Mouse (Mus musculus) sigmoid colon, adult 10 weeks (tissue): ENCODE results near the gene Aatk. TPM values are rescaled to one million over a fixed set of nuclear protein-coding genes. Genes with fewer than 3 reads are reported as not detected.

Experiments used
- polyA plus RNA-seq: library from polyadenylated mRNA; stranded (reverse); fragments of 350-450 nt; fragmentation: Illumina TruSeq; extraction: RNeasy Lipid Tissue Mini Kit (QIAGEN cat#74804); gene quantifications from one replicate; pipeline ENCODE4 v1.2.3, GENCODE M21; 2014; ENCODE audit warnings: low read depth, low replicate concordance

Aatk gene
- polyA plus RNA-seq: 0.25 TPM

DNA sequence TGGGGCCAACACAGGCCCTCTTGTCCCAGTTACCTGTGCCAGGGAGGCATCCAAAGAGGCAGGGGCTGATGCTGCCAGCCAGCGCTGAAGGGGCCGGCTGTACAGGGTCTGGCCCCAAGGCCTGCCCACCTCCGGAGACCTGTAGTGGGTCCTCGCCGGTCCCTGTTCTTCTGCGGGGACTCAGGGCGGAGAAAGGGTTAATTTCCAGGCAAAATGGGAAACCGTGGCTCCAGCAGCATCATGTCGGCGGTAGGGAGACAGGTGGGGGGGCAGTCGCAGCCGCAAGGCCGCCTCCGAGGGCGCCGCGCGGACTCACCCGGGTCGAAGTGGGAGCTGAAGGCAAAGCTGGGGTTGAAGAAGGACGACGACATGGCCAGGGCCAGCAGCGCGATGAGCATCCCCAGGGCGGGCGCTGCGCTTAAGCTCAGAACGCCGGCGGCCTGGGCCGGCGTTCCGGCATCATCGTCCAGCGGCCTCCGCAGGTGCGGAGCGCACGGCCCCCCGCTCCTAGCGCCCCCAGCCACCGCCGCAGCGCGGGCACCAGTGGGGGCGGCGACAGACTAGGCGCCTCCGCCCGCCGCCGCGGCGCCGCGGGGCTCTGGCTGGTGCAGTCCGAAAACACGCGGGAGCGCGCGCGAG is at the start of gene Aatk:
Aatk (minus strand) TSS at position 615 of the 639 bp plus-strand sequence.

DNA sequence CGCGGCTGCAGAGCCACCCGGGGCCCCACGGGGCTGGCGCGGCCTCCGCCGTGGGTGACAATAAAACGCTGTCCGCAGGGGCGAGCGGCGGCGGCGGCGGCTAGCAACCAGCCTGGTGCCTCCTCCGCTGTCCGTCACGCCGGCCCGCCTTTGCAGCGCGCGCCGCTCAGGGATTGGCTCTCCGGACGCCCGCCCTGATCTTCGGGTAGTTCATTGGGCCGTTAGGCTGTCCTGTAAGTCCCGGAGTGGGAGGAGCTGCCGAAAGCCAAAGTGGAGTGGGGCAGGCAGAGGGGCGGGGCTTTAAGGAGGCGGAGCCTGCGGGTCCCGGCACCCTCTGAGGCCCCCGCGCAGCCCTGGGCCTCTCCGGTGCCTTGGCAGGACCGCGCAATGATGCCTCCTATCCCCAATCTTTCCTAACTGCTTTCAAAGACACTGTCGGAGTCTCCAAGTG is 39.8 kb upstream of the Aatk start, which contains the start of gene Cep131:
Cep131 (minus strand) TSS at position 126 of the 451 bp plus-strand sequence.

Other genes starting within 250 kb of the Aatk start
- gene Chmp6, start 133.7 kb downstream of the Aatk start, polyA plus RNA-seq: 1.8 TPM
- 2.2 TPM for gene Baiap2, start 104.4 kb downstream of the Aatk start, polyA plus RNA-seq
- gene Cep131, start 39.7 kb upstream of the Aatk start, polyA plus RNA-seq: not detected
- gene Tepsin, start 51.6 kb upstream of the Aatk start, polyA plus RNA-seq: 2.3 TPM
- gene Ndufaf8, start 51.8 kb upstream of the Aatk start, polyA plus RNA-seq: 2.2 TPM
- 2.1 TPM for gene Slc38a10, start 104.2 kb upstream of the Aatk start, polyA plus RNA-seq
- gene Bahcc1, start 185.8 kb upstream of the Aatk start, polyA plus RNA-seq: 2.0 TPM